Mouse (Mus musculus): ENCODE data around the gene Ceacam3. TPM values are rescaled to one million over a fixed set of nuclear protein-coding genes. Genes with fewer than 3 reads are reported as not detected.
"Not testable (repeated sequence)": the region's sequence is repeated elsewhere in the genome, so short reads cannot be mapped to it uniquely, and the experiment has no call there.

The Ceacam3 gene
- total RNA-seq (2021): not detected in 2 replicates
- long read RNA-seq: 0 reads

DNA sequence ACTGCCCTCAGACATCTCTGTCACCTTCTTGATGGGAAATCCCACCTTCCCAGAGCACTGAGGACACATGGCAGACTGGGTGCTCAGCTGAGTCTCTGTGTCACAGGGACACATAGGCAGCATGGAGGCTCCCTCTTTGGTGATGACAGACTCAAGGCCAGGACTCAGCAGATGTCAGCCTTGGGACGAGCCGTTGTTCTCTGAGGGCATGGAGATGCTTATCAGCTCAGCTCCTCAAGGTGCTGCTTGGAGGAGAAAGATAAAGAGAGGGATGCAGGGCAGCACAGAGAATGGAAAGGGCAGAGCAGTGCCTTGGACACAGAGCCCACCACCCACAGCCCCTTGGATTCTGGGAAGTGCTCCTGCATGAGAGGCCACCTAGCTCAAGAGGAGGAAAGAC, at the start of gene Ceacam3:
Gene Ceacam3, plus strand, starts transcription at position 352 of the 400 bp plus-strand sequence.
- no peak for DNase-seq

DNA sequence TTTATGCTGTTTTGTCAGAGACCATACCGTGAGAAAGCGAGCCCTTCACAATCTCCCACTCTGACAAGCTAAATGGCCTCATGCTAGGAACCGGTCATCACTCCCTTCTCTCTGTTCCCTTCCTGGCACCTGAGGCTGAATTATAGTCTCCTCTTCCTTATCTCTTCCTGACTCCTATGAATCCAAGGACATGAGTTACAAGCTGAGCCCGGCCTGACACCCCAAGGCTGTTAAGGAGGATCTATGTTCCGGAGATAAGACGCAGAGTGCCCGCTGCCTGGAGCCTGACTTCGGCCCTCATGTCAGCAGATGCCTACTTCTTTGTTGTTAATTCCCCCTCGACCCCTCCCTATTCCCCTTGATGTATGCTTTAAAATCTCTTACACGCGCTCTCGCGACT, 48.5 kb upstream of the Ceacam3 start:
- DNase-seq: not testable (repeated sequence)

DNA sequence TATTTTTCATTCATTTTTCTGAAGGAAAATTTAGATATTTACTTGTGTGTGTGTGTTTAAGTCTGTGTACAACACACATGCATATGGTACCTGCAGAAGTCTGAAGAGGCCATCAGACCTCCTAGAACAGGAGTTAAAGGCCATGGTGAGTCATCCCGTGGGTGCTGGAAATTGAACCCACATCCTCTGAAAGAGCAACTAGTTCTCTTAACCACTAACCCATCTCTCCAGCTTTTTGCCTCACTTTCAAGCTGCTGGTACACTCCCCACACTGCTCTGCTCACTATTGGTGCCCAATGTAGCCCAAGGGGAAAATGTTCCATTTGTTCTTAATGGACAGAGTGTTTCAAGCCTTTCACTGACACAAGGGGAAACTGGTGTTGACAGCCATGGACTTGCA, 14.8 kb upstream of the Ceacam3 start:
- no peak for DNase-seq

DNA sequence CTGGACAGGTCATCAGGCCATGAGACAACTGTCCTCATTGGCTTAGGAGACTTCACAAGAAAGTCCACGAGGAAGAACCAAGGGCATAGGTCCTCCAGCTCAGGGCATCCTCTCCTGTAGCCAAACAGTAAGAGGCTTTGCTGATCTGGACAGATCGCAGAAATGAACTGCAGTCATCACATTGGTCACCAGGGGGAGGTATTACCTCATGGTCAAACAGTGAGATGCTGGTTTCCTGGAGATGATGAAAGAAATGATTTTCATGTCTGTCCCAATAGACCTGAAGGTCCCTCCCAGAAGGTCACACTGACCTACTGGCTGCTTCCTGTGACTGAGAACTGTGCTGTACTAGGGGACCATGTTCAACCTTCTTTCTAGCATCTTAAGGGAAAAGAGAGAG, 5.6 kb downstream of the Ceacam3 start:
- peak; percentile 31 for DNase-seq

DNA sequence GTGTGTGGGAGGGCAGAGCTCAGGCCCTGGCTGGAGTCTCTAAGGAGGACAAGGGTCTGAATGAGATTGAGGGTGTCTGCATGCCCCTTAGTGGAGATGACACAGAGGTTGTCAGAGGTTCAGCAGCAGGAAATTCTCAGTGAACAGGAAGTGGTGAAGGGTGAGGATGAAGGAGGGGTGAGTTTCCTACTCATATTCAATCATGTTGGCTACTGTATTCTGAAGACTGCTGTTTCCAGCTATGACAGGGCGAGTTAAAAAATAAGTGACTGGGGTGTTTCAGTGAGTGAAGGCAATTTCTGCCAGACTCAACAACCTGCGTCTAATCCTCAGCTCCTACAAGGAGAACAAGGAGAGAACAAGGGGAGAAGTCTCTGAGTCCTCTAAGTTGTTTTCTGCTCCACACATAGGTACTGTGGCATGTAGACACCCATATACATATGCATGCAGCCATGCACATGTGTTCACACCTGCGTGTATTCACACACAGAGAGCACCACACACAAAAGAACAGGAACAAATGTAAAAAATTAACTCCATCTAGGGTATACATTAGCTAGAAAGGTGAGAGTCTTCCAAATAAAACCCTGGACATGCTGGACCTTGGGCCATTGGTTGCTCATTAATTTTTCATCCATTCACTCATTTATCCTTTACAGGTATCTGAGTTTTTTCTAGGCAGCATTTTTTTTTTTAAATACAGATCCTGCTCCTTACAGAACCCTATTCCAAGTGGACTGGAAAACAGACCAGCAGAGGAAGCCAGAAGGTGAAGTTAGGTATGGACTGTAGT, 7.0 kb downstream of the Ceacam3 start:
- no peak for DNase-seq

DNA sequence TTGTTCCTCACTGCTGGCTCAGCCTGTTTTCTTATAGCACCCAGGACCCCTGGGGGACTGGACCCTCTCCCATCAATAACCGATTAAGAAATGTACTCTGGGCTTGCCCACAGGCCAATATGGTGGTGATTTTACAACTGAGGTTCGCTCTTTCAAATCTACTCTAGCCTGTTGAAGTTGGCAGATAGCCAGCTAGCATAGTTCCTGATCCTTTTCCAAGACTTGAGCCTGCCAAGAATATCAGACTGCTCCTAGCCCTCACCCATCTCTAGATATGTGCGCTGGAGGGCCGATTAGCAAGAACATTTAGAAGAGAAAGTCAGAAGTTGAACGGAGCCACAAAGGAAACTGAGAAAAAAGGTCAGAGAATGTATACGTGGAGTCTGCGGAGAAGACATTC, 8.9 kb downstream of the Ceacam3 start:
- DNase-seq: no peak

DNA sequence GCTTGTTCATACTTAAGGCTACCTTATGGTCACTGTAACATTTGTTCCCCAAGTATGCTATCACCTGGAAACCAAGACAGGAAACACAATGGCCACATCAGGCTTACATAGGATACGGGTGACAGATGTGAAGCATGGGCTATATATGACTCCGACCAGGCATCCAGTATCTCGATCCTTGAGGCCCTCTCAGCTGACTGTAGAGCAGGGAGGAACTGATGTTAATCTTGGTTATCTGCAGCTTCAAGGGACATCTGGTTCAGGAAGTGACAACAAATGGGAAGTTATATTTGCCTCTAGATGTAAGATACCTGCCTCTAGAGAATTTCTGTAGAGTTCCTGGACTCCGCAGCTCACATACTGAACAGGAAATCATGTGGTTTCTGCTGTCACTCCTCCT, 21.7 kb downstream of the Ceacam3 start:
- DNase-seq: no peak

DNA sequence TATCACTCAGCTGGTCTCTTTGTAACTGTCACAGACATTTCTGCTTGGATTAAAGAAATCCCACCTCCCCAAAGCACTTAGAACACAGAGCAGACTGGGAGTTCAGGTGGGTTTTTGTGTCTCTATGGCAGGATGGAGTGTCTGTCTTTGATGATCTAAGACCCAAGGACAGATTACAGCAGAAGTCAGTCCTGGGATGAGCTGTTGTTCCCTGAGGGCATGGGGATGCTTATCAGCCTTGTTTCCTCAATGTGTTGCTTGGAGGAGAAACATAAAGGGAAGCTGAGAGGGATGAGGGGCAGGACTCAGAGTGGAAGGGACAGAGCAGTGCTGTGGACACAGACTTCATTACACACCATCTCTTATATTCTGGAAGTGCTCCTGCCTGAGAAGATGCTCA, 53.1 kb downstream of the Ceacam3 start, which contains the start of gene Psg29:
Gene Psg29, plus strand, starts transcription at position 301 of the 400 bp plus-strand sequence.
- no peak for DNase-seq

DNA sequence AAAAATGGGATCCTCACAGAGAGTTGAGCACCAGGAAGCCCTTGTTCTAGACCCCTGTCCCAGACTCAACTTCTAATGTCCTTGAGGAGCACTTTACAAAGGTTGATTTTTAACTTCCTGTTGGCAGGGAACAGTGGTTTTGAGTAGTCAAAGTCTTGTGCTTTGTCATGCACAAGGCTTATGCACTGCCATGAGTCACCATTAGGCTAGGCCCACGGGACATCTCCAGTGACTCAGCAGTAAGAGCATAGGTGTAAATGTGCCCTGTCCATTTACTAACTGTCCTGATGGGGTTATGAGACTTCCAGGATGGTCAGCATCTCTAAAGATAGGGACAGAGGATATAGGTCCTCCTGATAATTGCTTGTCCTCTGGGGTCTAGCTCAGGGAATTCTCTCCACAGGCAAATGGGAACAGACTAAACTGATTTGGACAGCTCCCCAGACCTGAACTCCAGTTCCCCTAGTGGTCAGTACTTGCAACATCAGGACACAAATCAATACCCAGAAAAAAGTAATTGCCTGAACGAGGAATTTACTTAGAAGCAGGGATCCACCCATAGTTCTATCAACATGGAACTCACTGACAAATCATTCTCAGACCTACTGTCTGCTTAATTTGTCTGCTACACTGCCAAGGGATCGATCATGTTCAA, 55.6 kb downstream of the Ceacam3 start:
- DNase-seq: no peak

Other genes starting within 250 kb of the Ceacam3 start
- 1.5 and 1.6 TPM in 2 replicates for gene Ptgir, start 243.8 kb upstream of the Ceacam3 start, total RNA-seq (2021)
- gene Calm3, start 226.2 kb upstream of the Ceacam3 start, total RNA-seq (2021): 242 and 255 TPM in 2 replicates
- gene Pnmal2, start 205.6 kb upstream of the Ceacam3 start, total RNA-seq (2021): 26.9 and 36.1 TPM in 2 replicates
- gene Pnmal1, start 190.6 kb upstream of the Ceacam3 start, total RNA-seq (2021): 4.3 and 5.4 TPM in 2 replicates
- gene Gm42372, start 167.2 kb upstream of the Ceacam3 start, total RNA-seq (2021): 1.1 and 2.1 TPM in 2 replicates
- gene Ccdc8, start 157.6 kb upstream of the Ceacam3 start, total RNA-seq (2021): 19.7 and 26.0 TPM in 2 replicates
- gene Ppp5c, start 122.4 kb upstream of the Ceacam3 start, total RNA-seq (2021): 93.6 and 103 TPM in 2 replicates
- 2.1 and 3.5 TPM in 2 replicates for gene Hif3a, start 87.9 kb upstream of the Ceacam3 start, total RNA-seq (2021)
- gene Psg16, start 76.2 kb upstream of the Ceacam3 start, total RNA-seq (2021): 0.24 and 0.33 TPM in 2 replicates
- gene Psg29, start 53.2 kb downstream of the Ceacam3 start, total RNA-seq (2021): not detected in 2 replicates

All from adrenal gland, postnatal 25 days (tissue).